Mouse (Mus musculus) forebrain, embryonic 15.5 days (tissue): ENCODE measurements around the gene Cd83. TPM values are rescaled to one million over a fixed set of nuclear protein-coding genes. Genes with fewer than 3 reads are reported as not detected.

Experiments
- ATAC-seq: fragments of 200-750 bp; cut with Nextera tagmentation; replicated peaks from 2 replicates; pipeline ENCODE4 v1.8.0; 2017; ENCODE audit warnings: mild to moderate bottlenecking, moderate TSS enrichment, moderate library complexity
- H3K27ac ChIP-seq: fragments of 300-500 bp; sonication (generic); replicated peaks from 2 replicates; pipeline ENCODE4 v1.5.1; 2015; ENCODE audit warnings: mild to moderate bottlenecking, inconsistent platforms
- H3K27me3 ChIP-seq: fragments of 300-500 bp; sonication (generic); 2 replicates; pipeline ENCODE4 v1.6.1; 2015; ENCODE audit warnings: inconsistent platforms
- H3K36me3 ChIP-seq: fragments of 300-500 bp; sonication (generic); 2 replicates; pipeline ENCODE4 v1.6.1; 2015; ENCODE audit warnings: mild to moderate bottlenecking, inconsistent platforms
- H3K4me1 ChIP-seq: fragments of 300-500 bp; sonication (generic); 2 replicates; pipeline ENCODE4 v1.6.1; 2015; ENCODE audit warnings: inconsistent platforms
- H3K4me2 ChIP-seq: fragments of 300-500 bp; sonication (generic); replicated peaks from 2 replicates; pipeline ENCODE4 v1.6.1; 2015; ENCODE audit warnings: mild to moderate bottlenecking, inconsistent platforms
- H3K4me3 ChIP-seq: fragments of 300-500 bp; sonication (generic); 2 replicates; pipeline ENCODE4 v1.5.1; 2015; ENCODE audit warnings: mild to moderate bottlenecking, inconsistent platforms
- H3K9ac ChIP-seq: fragments of 300-500 bp; sonication (generic); replicated peaks from 2 replicates; pipeline ENCODE4 v1.6.1; 2015; ENCODE audit warnings: mild to moderate bottlenecking, inconsistent platforms
- H3K9me3 ChIP-seq: fragments of 300-500 bp; sonication (generic); 2 replicates; pipeline ENCODE4 v1.6.1; 2016; ENCODE audit warnings: inconsistent platforms
- WGBS: fragments of 180-500 bp; shearing (Covaris S2); methylation state at CpG from one replicate; pipeline ENCODE4 v1.1.7; 2015; ENCODE audit warnings: mixed read lengths; 5-methylcytosine and 5-hydroxymethylcytosine counted together
- polyA plus RNA-seq: library from polyadenylated mRNA; unstranded; fragments of >200 nt; fragmentation: Nextera tagmentation; extraction: Ambion mirVana; gene quantifications from 2 replicates; pipeline ENCODE4 v1.2.1, GENCODE M21; 2015

The Cd83 gene
- polyA plus RNA-seq, 1 experiment from 2014 or later: 5.8 TPM

DNA sequence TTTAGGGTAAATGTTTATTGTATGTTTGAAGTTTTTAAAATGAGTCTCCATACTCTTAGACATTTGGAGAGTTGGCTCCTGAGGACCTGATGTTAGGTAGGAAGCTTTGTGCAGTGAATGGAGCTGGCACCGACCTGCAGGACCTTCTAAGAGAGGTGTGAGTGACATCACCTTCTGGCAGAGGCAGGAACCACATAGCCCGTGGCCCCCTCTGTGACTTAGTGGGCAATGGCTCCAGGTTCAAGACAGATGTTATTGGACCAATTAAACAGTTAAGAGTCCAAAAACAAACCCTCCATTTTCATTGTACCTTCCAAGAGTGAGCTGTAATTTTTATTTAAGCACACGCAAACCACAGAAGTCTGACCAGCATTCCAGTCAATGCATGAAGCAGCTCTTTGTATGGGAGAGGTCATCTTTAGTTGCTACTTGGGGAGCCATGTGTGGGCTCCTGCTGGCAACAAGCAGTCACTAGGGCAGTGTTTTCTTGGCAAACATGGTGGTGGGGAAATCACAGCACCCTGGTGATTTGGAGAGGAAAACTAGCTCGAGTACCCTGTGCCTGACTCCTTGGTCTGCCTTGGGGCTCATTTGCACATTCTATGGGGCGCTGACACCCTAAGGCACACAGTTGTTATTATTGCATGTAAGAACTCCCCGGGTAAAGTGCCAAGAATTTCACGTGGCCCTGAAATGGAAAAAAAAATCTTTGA is 33.9 kb downstream of the Cd83 start:
- Histone ChIP-seq H3K36me3 (no peaks in the 10 kb centered on the region), H3K9me3 (no peaks in the 10 kb centered on the region), H3K4me3 (no peak overlapping the region), H3K4me1 (no peaks in the 10 kb centered on the region), H3K27ac (no peak overlapping the region), H3K4me2 (no peak overlapping the region), H3K27me3 (no peaks in the 10 kb centered on the region), H3K9ac (no peak overlapping the region)
- ATAC-seq: no peak
- WGBS: 78% methylated on average over 7 of the region's 7 CpGs

DNA sequence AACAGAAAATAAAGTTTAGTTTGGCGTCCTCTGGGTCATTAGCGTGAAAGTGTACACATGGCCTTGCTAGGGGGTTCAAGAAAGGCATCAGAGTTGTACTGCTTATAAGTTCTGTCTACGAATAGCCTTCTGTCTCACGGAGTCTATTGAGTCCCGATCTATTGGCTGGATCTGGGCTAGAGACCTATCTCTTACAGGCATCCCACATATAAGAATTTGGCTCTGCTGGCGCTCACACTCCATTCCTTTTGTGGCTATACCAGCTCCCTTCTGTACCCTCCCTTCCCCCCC is 34.4 kb downstream of the Cd83 start:
- no peaks in the 10 kb centered on the region for H3K27me3 ChIP-seq
- H3K9me3 ChIP-seq: no peaks in the 10 kb centered on the region
- no peak overlapping the region for H3K4me2 ChIP-seq
- H3K27ac ChIP-seq: no peak overlapping the region
- no peaks in the 10 kb centered on the region for H3K4me1 ChIP-seq
- no peak for ATAC-seq
- H3K9ac ChIP-seq: no peak overlapping the region
- H3K36me3 ChIP-seq: no peaks in the 10 kb centered on the region
- no peak overlapping the region for H3K4me3 ChIP-seq
- WGBS: 92% methylated on average over 6 of the region's 6 CpGs

- H3K4me2 ChIP-seq: no peak overlapping the region
- H3K9ac ChIP-seq: no peak overlapping the region
- no peaks in the 10 kb centered on the region for H3K27me3 ChIP-seq
- no peaks in the 10 kb centered on the region for H3K9me3 ChIP-seq
- H3K4me3 ChIP-seq: no peak overlapping the region
- H3K36me3 ChIP-seq: no peaks in the 10 kb centered on the region
- ATAC-seq: no peak
- H3K4me1 ChIP-seq: no peaks in the 10 kb centered on the region
- no peak overlapping the region for H3K27ac ChIP-seq
- WGBS: 93% methylated on average over 8 of the region's 8 CpGs
Observed at GRCm38 (mm10) chr13:43820071-43820470, 35.5 kb downstream of the Cd83 start.

DNA sequence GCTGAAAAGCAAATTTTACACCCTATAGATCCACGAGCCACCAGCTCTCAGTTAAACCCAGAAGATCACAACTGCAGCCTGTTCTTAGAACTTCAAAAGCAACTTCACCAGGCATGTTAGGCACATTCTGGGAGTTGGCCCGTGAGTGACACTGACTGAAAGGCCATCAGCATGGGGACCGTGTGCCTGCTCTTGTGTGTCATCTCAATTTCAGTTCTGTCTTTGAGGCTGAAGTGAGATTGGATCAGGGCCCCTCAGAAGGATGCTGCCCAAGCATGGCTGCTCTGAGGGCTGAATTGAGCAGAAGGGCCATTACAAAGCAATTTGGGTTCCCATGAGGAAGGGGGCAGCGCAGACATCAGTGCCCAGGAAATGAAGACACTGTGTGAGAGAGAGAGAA is 37.7 kb downstream of the Cd83 start:
- H3K36me3 ChIP-seq: no peaks in the 10 kb centered on the region
- H3K4me3 ChIP-seq: no peak overlapping the region
- H3K9me3 ChIP-seq: no peaks in the 10 kb centered on the region
- no peak for ATAC-seq
- H3K27ac ChIP-seq: no peak overlapping the region
- WGBS: 78% methylated on average over 4 of the region's 4 CpGs
- H3K4me2 ChIP-seq: no peak overlapping the region
- H3K27me3 ChIP-seq: no peaks in the 10 kb centered on the region
- H3K9ac ChIP-seq: no peak overlapping the region
- H3K4me1 ChIP-seq: no peaks in the 10 kb centered on the region

DNA sequence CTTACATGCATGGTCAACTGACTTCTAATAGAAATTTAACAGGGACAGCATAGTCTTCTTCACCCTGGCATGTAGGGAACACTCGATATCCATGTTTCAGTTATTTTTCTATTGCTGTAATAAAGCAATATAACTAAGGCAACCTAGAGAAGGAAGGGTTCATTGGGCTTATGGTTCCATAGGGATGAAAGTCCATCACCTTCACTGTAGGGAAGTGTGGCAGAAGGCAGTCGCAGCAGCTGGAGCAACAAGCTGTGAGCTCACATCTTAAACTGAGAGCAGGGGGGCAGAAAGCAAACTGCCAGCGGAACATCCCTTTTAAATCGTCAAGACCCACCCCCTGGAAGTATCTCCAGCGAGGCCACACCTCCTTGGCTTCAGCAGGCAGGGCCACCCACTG is 44.1 kb downstream of the Cd83 start:
- Histone ChIP-seq H3K27ac (no peak overlapping the region), H3K36me3 (no peaks in the 10 kb centered on the region), H3K4me1 (no peaks in the 10 kb centered on the region), H3K4me3 (no peak overlapping the region), H3K9me3 (no peaks in the 10 kb centered on the region), H3K9ac (no peak overlapping the region), H3K27me3 (no peaks in the 10 kb centered on the region), H3K4me2 (no peak overlapping the region)
- WGBS: 60% methylated on average over 5 of the region's 5 CpGs
- no peak for ATAC-seq

DNA sequence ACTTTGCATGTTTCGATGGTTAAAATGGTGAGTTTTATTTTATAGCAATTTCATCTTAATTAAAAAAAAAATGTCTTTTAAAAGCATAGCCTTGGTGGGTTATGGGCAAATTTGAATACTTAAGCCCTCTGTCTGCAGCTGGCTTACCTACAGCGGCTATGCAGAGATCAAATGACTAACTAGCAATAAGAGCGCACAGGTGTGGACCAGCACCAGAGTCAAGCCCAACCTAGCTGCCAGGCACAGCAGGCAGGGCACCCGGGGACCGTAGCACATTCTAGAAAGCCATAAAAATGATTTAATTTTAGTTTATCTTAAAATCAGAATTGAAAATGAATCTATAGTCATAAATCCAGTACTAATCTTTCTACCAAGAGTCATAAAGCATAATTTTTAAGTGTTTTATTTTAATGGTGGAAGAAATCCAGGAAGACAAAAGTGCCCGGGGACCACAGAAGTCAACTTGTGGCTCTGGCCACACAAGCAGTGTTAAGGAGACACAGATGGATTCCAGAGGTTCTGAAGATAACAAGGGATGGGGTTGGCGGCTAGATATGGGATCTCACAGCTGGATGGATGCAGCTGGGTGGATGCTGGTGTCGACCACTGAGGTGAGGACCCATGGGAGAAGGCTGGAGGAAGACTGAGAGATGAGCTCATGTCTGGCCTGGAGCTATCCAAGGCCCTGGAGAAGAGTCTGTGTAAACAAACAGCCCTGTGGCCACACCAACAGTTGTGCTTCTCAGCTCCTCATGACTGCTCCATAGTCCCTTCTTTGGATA is 46.5 kb downstream of the Cd83 start:
- no peak for ATAC-seq
- no peaks in the 10 kb centered on the region for H3K27me3 ChIP-seq
- H3K27ac ChIP-seq: no peak overlapping the region
- H3K4me2 ChIP-seq: no peak overlapping the region
- WGBS: 91% methylated on average over 8 of the region's 8 CpGs
- no peaks in the 10 kb centered on the region for H3K9me3 ChIP-seq
- H3K36me3 ChIP-seq: no peaks in the 10 kb centered on the region
- H3K4me1 ChIP-seq: no peaks in the 10 kb centered on the region
- H3K9ac ChIP-seq: no peak overlapping the region
- H3K4me3 ChIP-seq: no peak overlapping the region

- Histone ChIP-seq H3K36me3 (no peaks in the 10 kb centered on the region), H3K4me3 (no peak overlapping the region), H3K27ac (no peak overlapping the region), H3K4me2 (no peak overlapping the region), H3K27me3 (no peaks in the 10 kb centered on the region), H3K9me3 (no peaks in the 10 kb centered on the region), H3K9ac (no peak overlapping the region), H3K4me1 (no peaks in the 10 kb centered on the region)
- 81% methylated on average over 7 of the region's 7 CpGs for WGBS
- ATAC-seq: no peak
Observed at GRCm38 (mm10) chr13:43832731-43833130, 48.2 kb downstream of the Cd83 start.

- H3K4me2 ChIP-seq: no peak overlapping the region
- WGBS: 41% methylated on average over 8 of the region's 8 CpGs
- H3K27ac ChIP-seq: no peak overlapping the region
- H3K27me3 ChIP-seq: no peaks in the 10 kb centered on the region
- ATAC-seq: no peak
- no peak overlapping the region for H3K4me3 ChIP-seq
- H3K4me1 ChIP-seq: no peaks in the 10 kb centered on the region
- H3K9me3 ChIP-seq: no peaks in the 10 kb centered on the region
- H3K36me3 ChIP-seq: no peaks in the 10 kb centered on the region
- no peak overlapping the region for H3K9ac ChIP-seq
Observed at GRCm38 (mm10) chr13:43836376-43836775, 51.8 kb downstream of the Cd83 start.

- ATAC-seq: no peak
- WGBS: 36% methylated on average over 4 of the region's 4 CpGs
- Histone ChIP-seq H3K9me3 (no peaks in the 10 kb centered on the region), H3K4me3 (no peak overlapping the region), H3K27ac (no peak overlapping the region), H3K4me1 (no peaks in the 10 kb centered on the region), H3K4me2 (no peak overlapping the region), H3K27me3 (no peaks in the 10 kb centered on the region), H3K36me3 (no peaks in the 10 kb centered on the region), H3K9ac (no peak overlapping the region)
Observed at GRCm38 (mm10) chr13:43837812-43838211, 53.2 kb downstream of the Cd83 start.

DNA sequence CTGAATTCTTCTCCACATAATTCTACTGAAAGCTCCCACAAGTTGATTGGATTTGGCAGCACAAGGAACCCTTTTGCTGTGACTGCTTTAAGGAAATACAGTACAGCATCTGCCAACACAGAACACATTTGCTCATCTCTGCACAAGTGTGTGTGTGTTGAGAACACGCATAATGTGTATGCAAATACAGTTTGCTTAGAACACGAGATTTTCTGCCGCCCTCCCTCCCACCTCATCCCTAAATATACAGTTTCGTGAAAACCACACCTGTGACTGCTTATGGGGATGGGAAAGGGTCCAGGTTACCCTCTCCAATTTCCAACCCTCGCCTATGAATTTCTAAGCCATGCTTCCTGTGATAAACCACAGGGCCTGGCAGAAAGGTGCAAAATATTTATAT is 60.6 kb downstream of the Cd83 start:
- Histone ChIP-seq H3K27ac (no peak overlapping the region), H3K9ac (no peak overlapping the region), H3K4me3 (no peak overlapping the region), H3K36me3 (no peaks in the 10 kb centered on the region), H3K9me3 (no peaks in the 10 kb centered on the region), H3K4me2 (no peak overlapping the region), H3K27me3 (no peaks in the 10 kb centered on the region), H3K4me1 (no peaks in the 10 kb centered on the region)
- ATAC-seq: no peak
- 71% methylated on average over 5 of the region's 5 CpGs for WGBS

- no peaks in the 10 kb centered on the region for H3K9me3 ChIP-seq
Observed at GRCm38 (mm10) chr13:43847186-43847585, 62.6 kb downstream of the Cd83 start.

DNA sequence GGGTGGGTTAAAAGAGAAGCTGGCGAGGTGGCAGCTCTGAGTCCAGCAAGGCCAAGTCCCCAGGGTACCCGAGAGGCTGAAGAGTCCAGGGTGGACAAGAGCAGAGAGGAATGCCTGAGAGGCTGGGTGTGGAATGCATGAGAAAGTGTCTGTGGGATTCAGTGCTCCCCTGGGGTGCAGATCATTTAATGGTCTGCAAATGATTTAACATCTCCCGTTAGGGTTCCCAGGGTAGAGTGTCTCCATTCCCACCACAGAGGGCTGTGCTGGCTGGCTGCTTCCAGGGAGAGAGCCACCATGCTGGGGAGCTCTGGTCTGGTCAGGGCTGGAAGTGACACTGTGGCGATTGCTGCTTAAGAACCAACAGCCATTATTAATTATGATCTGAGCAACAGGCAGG is 65.2 kb downstream of the Cd83 start:
- Histone ChIP-seq H3K36me3 (no peaks in the 10 kb centered on the region), H3K4me2 (no peak overlapping the region), H3K9me3 (no peaks in the 10 kb centered on the region), H3K27me3 (no peaks in the 10 kb centered on the region), H3K4me3 (no peak overlapping the region), H3K4me1 (peaks cover 7% of the 10 kb centered on the region), H3K27ac (no peak overlapping the region), H3K9ac (no peak overlapping the region)
- no peak for ATAC-seq
- WGBS: 66% methylated on average over 4 of the region's 4 CpGs

More at GRCm38 (mm10) chr13:43847186-43847585, 62.6 kb downstream of the Cd83 start:
- no peaks in the 10 kb centered on the region for H3K27me3 ChIP-seq
- H3K36me3 ChIP-seq: no peaks in the 10 kb centered on the region
- no peak overlapping the region for H3K4me3 ChIP-seq
- H3K9ac ChIP-seq: no peak overlapping the region
- H3K4me1 ChIP-seq: peaks cover 7% of the 10 kb centered on the region
- H3K27ac ChIP-seq: no peak overlapping the region
- WGBS: 86% methylated on average over 7 of the region's 7 CpGs
- no peak for ATAC-seq
- no peak overlapping the region for H3K4me2 ChIP-seq

DNA sequence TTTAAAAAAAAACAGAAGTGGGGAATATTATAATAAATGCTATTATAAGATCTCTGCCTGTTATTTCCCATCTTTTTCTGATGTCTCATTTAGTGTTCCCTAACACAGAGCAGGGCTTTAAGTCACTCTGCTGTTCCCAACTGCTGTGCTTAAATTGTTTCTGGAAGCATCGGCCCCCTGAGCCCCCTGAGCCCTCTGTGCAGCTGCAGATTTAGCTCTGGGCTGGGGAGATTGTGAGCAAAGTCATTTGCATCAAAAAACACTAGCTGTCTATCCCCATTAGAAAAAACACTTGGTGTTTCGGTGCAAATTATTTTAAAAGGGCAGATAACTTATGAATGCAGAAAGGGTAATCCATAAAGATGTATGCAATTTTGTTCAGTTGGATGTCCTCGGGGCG is 66.5 kb downstream of the Cd83 start:
- Histone ChIP-seq H3K27me3 (no peaks in the 10 kb centered on the region), H3K4me2 (no peak overlapping the region), H3K4me3 (no peak overlapping the region), H3K36me3 (no peaks in the 10 kb centered on the region), H3K9ac (no peak overlapping the region), H3K4me1 (peaks cover 7% of the 10 kb centered on the region), H3K27ac (peak overlapping the region; percentile 58), H3K9me3 (no peaks in the 10 kb centered on the region)
- 0 out of 2 replicates have a peak, but pooled peaks have one; percentile 58 for ATAC-seq
- WGBS: 23% methylated on average over 4 of the region's 4 CpGs
